Mouse (Mus musculus): ENCODE results near the gene Slfn3. TPM values are rescaled to one million over a fixed set of nuclear protein-coding genes. Genes with fewer than 3 reads are reported as not detected.
"Not testable (repeated sequence)": the region's sequence is repeated elsewhere in the genome, so short reads cannot be mapped to it uniquely, and the experiment has no call there.

Slfn3 gene
- polyA plus RNA-seq, 1 experiment from 2014 or later: 0.26 TPM

- no peak overlapping the region for H3K27ac ChIP-seq
- H3K36me3 ChIP-seq (ENCODE audit: poor library complexity, severe bottlenecking): no peaks in the 10 kb centered on the region
- H3K4me1 ChIP-seq: no peaks in the 10 kb centered on the region
- 89% methylated on average over 7 of the region's 7 CpGs for WGBS
- no peak overlapping the region for H3K9ac ChIP-seq
- no peak overlapping the region for H3K4me3 ChIP-seq
- no peak overlapping the region for H3K4me2 ChIP-seq
- H3K9me3 ChIP-seq (replicated peaks): no peaks in the 10 kb centered on the region
- ATAC-seq: no peak
- no peaks in the 10 kb centered on the region for H3K27me3 ChIP-seq
Observed at GRCm38 (mm10) chr11:83227926-83228723, 37.0 kb downstream of the Slfn3 start.

- no peak for ATAC-seq
- Histone ChIP-seq H3K36me3 (ENCODE audit: poor library complexity, severe bottlenecking) (no peaks in the 10 kb centered on the region), H3K4me3 (no peak overlapping the region), H3K4me2 (no peak overlapping the region), H3K4me1 (no peaks in the 10 kb centered on the region), H3K9me3 (replicated peaks) (no peaks in the 10 kb centered on the region), H3K9ac (no peak overlapping the region), H3K27me3 (no peaks in the 10 kb centered on the region), H3K27ac (no peak overlapping the region)
- 69% methylated on average over 3 of the region's 3 CpGs for WGBS
Observed at GRCm38 (mm10) chr11:83230966-83231365, 39.8 kb downstream of the Slfn3 start.

- H3K9ac ChIP-seq; H3K9me3 ChIP-seq (replicated peaks); H3K4me2 ChIP-seq; H3K36me3 ChIP-seq (ENCODE audit: poor library complexity, severe bottlenecking); H3K27me3 ChIP-seq; H3K4me1 ChIP-seq; H3K4me3 ChIP-seq; H3K27ac ChIP-seq; ATAC-seq: not testable (repeated sequence)
- 38% methylated on average over 5 of the region's 5 CpGs for WGBS
Observed at GRCm38 (mm10) chr11:83233621-83234020, 42.5 kb downstream of the Slfn3 start.

GRCm38 (mm10) chr11:83237390-83237789, 46.3 kb downstream of the Slfn3 start:
- not testable (repeated sequence) for H3K27ac ChIP-seq; H3K9me3 ChIP-seq (replicated peaks); H3K4me2 ChIP-seq; H3K9ac ChIP-seq; H3K4me3 ChIP-seq; H3K4me1 ChIP-seq; ATAC-seq; H3K36me3 ChIP-seq (ENCODE audit: poor library complexity, severe bottlenecking); H3K27me3 ChIP-seq
- WGBS: 91% methylated on average over 9 of the region's 9 CpGs

- no peaks in the 10 kb centered on the region for H3K27me3 ChIP-seq
- no peaks in the 10 kb centered on the region for H3K36me3 ChIP-seq (ENCODE audit: poor library complexity, severe bottlenecking)
- H3K4me3 ChIP-seq: no peak overlapping the region
- H3K9ac ChIP-seq: no peak overlapping the region
- H3K9me3 ChIP-seq (replicated peaks): no peaks in the 10 kb centered on the region
- no peak overlapping the region for H3K4me2 ChIP-seq
- no peak overlapping the region for H3K27ac ChIP-seq
- 83% methylated on average over 2 of the region's 2 CpGs for WGBS
- ATAC-seq: no peak
- H3K4me1 ChIP-seq: no peaks in the 10 kb centered on the region
Observed at GRCm38 (mm10) chr11:83238389-83238788, 47.3 kb downstream of the Slfn3 start.

GRCm38 (mm10) chr11:83239811-83240210, 48.7 kb downstream of the Slfn3 start:
- H3K27me3 ChIP-seq: no peaks in the 10 kb centered on the region
- no peak for ATAC-seq
- H3K27ac ChIP-seq: no peak overlapping the region
- no peak overlapping the region for H3K9ac ChIP-seq
- no peaks in the 10 kb centered on the region for H3K9me3 ChIP-seq (replicated peaks)
- no peaks in the 10 kb centered on the region for H3K36me3 ChIP-seq (ENCODE audit: poor library complexity, severe bottlenecking)
- WGBS: 21% methylated on average over 2 of the region's 2 CpGs
- no peaks in the 10 kb centered on the region for H3K4me1 ChIP-seq
- no peak overlapping the region for H3K4me2 ChIP-seq
- no peak overlapping the region for H3K4me3 ChIP-seq

GRCm38 (mm10) chr11:83257211-83257610, 66.1 kb downstream of the Slfn3 start:
- not testable (repeated sequence) for H3K4me3 ChIP-seq; H3K9ac ChIP-seq; H3K4me1 ChIP-seq; H3K27me3 ChIP-seq; H3K36me3 ChIP-seq (ENCODE audit: poor library complexity, severe bottlenecking); H3K9me3 ChIP-seq (replicated peaks); H3K4me2 ChIP-seq; ATAC-seq; H3K27ac ChIP-seq
- WGBS: 72% methylated on average over 5 of the region's 5 CpGs

GRCm38 (mm10) chr11:83262673-83263072, 71.5 kb downstream of the Slfn3 start:
- WGBS: 98% methylated on average over 1 of the region's 1 CpGs
- ATAC-seq: no peak

GRCm38 (mm10) chr11:83263146-83263545, 72.0 kb downstream of the Slfn3 start:
- Histone ChIP-seq H3K9me3 (replicated peaks) (no peaks in the 10 kb centered on the region), H3K27me3 (no peaks in the 10 kb centered on the region), H3K27ac (no peak overlapping the region), H3K4me2 (no peak overlapping the region), H3K9ac (no peak overlapping the region), H3K4me1 (no peaks in the 10 kb centered on the region), H3K4me3 (no peak overlapping the region), H3K36me3 (ENCODE audit: poor library complexity, severe bottlenecking) (no peaks in the 10 kb centered on the region)
- whole genome bisulfite sequencing: 58% methylated on average over 3 of the region's 3 CpGs
- ATAC-seq: no peak

More at GRCm38 (mm10) chr11:83262673-83263072, 71.5 kb downstream of the Slfn3 start:
- H3K9ac ChIP-seq: no peak overlapping the region
- no peaks in the 10 kb centered on the region for H3K27me3 ChIP-seq
- H3K4me3 ChIP-seq: no peak overlapping the region
- no peaks in the 10 kb centered on the region for H3K36me3 ChIP-seq (ENCODE audit: poor library complexity, severe bottlenecking)
- no peak overlapping the region for H3K27ac ChIP-seq
- H3K9me3 ChIP-seq (replicated peaks): no peaks in the 10 kb centered on the region
- no peaks in the 10 kb centered on the region for H3K4me1 ChIP-seq
- no peak overlapping the region for H3K4me2 ChIP-seq

Other genes with a start within 250 kb of the Slfn3 start
- 0.18 and 0.30 TPM in 2 replicates for gene Slfn5, start 240.0 kb upstream of the Slfn3 start, polyA plus RNA-seq (2015; fragmentation: Nextera tagmentation; extraction: Ambion mirVana)
- gene Slfn9, start 199.5 kb upstream of the Slfn3 start, polyA plus RNA-seq (2015; fragmentation: Nextera tagmentation; extraction: Ambion mirVana): 9.3 and 10.2 TPM in 2 replicates
- 0.09 and 0.17 TPM in 2 replicates for gene Slfn8, start 170.5 kb upstream of the Slfn3 start, polyA plus RNA-seq (2015; fragmentation: Nextera tagmentation; extraction: Ambion mirVana)
- 0.28 and 0.61 TPM in 2 replicates for gene Slfn2, start 126.2 kb upstream of the Slfn3 start, polyA plus RNA-seq (2015; fragmentation: Nextera tagmentation; extraction: Ambion mirVana)
- gene Slfn1, start 74.5 kb upstream of the Slfn3 start, polyA plus RNA-seq (2015; fragmentation: Nextera tagmentation; extraction: Ambion mirVana): not detected in 2 replicates
- gene Slfn4, start 16.1 kb upstream of the Slfn3 start, polyA plus RNA-seq (2015; fragmentation: Nextera tagmentation; extraction: Ambion mirVana): not detected in 2 replicates
- gene Slfn14, start 95.4 kb downstream of the Slfn3 start, polyA plus RNA-seq (2015; fragmentation: Nextera tagmentation; extraction: Ambion mirVana): 0.04 and 0.14 TPM in 2 replicates
- 82.2 and 85.4 TPM in 2 replicates for gene Ap2b1, start 107.7 kb downstream of the Slfn3 start, polyA plus RNA-seq (2015; fragmentation: Nextera tagmentation; extraction: Ambion mirVana)
- gene Pex12, start 111.3 kb downstream of the Slfn3 start, polyA plus RNA-seq (2015; fragmentation: Nextera tagmentation; extraction: Ambion mirVana): 17.7 and 18.2 TPM in 2 replicates
- gene Rasl10b, start 217.8 kb downstream of the Slfn3 start, polyA plus RNA-seq (2015; fragmentation: Nextera tagmentation; extraction: Ambion mirVana): 6.5 and 9.9 TPM in 2 replicates
- gene Gas2l2, start 238.1 kb downstream of the Slfn3 start, polyA plus RNA-seq (2015; fragmentation: Nextera tagmentation; extraction: Ambion mirVana): 0.21 and 0.30 TPM in 2 replicates
- not detected in 2 replicates for gene 1700020L24Rik, start 246.3 kb downstream of the Slfn3 start, polyA plus RNA-seq (2015; fragmentation: Nextera tagmentation; extraction: Ambion mirVana)